Mouse (Mus musculus): Measurements from ENCODE around the gene Mpzl1.
A peak's percentile ranks its signal among the peaks of the same experiment; 100 is the strongest.

Gene Mpzl1

DNA sequence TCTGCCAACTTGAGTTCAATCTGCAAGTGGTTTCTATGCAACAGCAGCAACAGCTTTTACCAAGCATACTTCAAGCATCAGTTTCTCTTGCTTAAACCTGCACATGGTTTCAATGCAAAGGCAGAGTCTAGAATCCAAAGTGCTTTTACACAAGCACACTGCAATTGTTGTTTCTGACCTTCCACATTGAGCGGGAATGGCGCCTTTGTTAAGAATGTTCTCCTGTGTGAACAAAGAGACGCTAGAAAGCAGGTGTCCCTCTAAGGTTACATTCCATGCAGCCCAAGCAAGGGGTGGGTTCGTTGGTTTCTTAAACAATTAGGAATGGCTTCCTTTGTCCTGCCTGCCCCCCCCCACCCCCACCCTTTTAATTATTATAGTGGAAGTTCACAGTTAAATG, 20.4 kb downstream of the Mpzl1 start:
- no peak for DNase-seq (ENCODE audit: low read depth)

DNA sequence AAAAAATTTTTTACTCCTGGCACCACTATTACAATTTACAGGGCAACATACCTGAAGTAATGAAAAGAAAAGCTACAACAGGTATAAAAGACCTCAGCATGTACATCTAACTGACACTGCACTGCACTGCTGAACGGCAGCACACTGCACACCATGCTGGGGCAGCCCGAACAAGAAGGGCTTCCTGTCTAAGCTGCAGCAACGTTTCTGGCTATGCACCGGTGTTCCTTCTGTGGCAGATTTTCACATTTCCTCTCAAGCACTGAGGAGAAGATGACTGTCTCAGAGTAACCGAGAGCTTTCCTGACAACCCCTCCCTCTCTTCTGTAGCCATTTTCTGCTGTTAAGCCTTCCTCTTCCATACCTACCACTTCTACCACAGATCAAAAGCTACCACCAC, 21.6 kb downstream of the Mpzl1 start:
- peak; percentile 28 for DNase-seq (ENCODE audit: low read depth)

DNA sequence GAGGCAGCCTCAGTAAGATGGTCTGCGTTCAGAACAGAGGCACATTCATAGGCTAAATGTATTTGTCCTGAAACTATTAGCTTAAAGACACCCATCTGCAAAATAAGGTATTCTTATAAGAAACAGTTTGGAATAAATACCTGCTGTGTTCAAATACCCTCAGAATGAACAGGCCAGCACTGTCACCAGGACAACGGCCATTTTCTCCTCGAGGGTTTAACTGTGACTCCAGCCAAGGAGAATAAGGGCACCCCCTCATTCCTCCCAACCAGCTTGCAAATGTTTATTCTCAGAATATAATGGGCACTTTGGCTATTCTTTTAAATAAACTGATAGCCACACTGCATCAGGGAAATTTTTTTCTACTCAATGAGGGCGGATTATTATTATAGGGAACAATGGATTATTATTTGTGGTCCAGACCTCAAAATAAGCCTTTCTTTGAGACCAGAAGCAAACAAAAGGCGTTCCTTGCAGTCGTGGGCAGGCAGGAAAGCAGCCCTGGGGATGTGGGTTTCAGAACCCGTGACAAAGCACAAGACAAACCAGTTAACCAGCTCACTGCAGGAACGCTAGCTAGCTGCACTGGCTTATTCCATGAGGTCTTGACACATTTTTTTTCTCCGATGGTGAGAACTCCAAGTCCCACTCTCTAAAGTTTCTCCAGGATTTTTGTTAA, 23.9 kb downstream of the Mpzl1 start:
- DNase-seq (ENCODE audit: low read depth), result peak; percentile 24

DNA sequence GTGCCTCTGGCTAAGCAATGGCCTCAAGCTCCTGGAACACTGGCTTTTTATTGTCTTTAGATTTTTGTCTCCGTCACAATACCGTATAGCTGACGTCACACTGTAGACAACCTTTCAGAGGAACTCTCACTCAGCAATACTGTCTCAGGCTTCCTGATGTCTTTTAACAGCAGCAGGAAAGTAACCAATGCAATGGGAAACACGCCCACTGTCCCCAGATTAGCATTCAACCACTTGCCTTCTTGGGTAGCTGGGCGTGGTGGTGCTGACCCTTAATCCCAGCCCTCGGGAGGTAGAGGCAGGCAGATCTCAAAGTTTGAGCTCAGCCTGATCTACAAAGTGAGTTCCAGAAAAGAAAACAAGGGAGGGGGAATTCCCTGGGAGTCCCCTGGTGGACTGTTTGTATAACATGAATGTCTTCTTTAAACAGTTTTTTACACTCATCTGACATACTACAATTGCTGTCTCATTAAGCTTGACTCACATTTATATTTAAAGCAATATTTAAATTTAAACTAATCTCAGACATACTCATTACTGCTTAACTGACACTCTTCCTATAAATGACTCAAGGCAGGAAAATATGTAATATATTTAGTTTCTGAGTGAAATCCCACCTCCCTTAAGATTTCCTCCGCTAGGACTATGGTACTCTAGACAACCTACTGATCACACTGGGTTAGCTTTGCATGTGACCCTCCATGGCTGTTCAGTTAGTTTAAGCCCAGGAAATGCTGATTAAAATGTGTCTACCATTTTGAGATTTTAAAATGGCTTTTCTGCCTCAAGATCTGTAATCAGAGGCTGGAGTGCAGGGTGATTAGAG, 24.6 kb downstream of the Mpzl1 start:
- DNase-seq (ENCODE audit: low read depth), result peak; percentile 74

DNA sequence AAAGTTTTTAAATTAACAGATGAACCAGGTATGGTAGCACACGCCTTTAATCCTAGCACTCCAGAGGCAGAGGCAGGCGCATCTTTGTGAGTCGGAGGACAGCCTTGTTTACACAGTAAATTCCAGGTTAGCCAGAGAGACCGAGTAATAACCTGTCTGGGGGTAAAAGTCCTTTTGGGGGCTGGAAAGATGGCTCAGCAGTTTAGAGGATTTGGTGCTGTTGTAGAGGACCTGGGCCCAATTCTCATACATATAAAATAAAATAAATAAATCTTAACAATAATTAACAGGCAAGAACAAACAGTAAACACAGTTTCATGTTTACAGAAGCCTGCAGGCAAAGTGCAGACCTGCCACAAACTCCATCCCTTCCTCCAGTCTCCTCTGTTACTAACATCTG, 25.4 kb downstream of the Mpzl1 start:
- no peak for DNase-seq (ENCODE audit: low read depth)

DNA sequence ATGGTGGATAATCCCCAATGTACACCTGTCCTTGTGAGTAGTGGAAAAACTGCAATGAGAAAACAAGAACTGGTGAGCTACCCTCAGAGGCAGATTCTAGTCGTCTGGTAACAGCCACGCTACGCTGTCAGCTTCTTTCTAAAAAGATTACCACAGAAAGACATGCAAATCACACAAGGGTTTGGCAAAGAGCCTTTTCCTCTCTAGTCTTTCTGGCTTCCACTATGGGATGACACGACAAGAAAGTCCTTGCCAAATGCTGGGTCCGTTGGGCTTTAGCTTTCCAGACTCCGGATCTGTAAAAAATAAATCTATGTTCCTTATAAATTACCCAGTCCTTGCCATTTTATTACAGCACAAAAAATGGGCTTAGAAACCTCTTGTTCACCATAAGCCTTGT, 28.6 kb downstream of the Mpzl1 start:
- no peak for DNase-seq (ENCODE audit: low read depth)

DNA sequence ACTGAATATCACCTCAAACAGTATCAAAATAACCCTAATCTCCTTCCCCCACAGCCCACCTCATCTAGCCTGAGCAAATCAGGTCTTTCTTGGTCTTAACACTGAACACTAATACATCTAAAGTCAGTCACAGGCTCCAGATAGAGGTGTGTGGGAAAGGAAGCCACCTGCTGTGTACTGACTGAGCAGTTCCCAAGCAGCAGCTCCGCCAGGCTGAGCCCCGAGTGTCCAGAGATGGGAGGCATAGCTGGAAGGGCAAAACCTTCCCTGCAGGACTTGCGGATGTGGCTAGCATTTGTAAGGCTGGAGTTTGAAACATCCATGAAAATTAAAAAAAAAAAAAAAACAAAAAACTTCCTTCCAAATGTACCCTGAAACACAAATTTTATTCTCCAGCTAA, 29.2 kb downstream of the Mpzl1 start:
- no peak for DNase-seq (ENCODE audit: low read depth)

DNA sequence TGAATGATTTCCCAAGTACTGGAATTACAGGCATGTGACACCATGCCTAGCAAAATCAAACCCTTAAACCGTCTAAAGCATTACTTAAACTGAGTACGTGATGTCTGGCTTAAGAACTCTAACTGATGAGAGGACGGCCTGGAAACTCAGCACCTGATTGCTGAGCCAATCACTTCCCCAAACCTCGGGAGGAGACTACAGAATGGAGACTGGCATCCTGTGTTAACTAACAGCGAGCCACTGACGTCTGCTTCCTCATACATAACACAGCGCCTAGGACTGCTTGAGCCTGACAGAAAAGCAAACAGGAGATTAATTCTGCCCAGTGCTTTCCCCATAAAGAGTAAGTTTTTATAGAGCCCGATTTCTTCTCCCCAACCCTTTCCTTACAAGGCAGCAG, 30.1 kb downstream of the Mpzl1 start:
- DNase-seq (ENCODE audit: low read depth), result no peak

DNA sequence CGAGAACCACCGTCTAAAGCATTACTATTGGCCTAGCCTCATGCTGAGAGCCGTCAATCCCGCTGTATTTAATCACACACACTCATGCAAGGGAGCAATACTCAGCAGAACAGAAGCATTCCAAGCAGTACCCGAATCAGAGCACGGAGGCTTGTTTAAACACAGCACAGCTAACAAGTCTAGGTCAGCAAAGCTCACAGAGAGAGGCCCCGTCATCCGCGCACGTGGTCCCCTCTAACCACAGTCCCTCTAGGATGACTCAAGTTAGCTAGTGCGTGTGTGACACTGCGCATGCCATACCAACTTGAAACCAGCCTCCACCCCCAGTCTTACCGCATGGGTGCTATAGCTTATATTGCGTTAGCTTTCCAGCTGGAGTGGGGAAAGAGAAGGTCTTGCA, 31.1 kb downstream of the Mpzl1 start:
- peak; percentile 28 for DNase-seq (ENCODE audit: low read depth)

DNA sequence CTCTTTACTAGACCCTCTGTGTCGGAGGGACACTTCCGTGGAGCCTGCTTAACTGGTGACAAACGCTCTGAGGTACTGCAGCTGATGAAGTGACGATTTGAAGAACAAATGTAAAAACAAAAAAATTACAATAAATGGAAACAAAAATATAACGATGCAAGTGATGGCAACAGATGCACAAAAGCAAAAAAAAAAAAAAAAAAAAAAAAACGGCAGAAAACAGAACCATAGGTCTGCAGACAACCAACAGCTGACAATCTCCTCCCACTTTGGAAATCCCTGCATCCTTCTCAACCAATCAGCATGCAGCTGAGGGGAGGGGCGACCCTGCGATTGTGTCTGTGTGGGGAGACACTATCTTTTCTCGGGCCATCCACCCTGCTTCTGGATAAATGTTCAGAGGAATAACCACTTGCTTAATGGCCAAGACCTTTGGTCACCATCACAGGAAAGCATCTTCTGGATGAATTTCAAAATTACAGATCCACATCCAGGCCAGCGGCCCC, 32.5 kb downstream of the Mpzl1 start:
- DNase-seq (ENCODE audit: low read depth), result peak; percentile 35

DNA sequence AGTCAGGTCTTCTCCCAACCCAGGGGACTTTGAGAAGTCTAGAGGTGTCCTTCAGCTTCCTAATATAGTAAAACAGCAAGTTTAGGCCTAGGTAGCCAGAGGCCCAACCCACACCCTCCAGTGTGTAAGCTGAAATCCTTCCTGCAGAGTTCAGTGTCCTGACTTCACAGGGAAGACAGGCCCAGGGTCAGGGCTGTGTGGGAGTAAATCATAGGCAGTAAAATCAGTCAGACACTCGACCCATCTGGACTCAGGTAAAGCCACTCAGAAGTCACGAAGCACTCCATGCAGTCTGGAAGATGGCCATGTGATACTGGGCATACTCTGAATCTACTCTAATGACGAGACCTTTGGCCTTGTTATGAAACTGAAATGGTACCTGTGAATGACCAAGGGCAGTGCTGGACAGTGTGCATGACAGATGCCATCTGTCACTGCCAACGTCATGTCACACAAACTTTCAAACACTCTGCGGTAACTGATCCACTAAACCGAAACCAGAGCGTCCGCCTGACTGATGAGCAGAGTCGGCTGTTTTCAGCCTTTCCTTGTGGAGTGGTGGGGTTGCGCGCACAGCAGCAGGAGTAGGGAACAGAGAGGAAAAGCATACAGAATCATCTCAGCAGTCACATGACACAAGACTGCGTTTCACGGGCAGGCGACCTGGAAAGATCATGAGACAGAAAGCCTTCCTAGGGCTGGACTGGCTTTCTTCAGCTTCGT, 39.5 kb downstream of the Mpzl1 start:
- no peak for DNase-seq (ENCODE audit: low read depth)

DNA sequence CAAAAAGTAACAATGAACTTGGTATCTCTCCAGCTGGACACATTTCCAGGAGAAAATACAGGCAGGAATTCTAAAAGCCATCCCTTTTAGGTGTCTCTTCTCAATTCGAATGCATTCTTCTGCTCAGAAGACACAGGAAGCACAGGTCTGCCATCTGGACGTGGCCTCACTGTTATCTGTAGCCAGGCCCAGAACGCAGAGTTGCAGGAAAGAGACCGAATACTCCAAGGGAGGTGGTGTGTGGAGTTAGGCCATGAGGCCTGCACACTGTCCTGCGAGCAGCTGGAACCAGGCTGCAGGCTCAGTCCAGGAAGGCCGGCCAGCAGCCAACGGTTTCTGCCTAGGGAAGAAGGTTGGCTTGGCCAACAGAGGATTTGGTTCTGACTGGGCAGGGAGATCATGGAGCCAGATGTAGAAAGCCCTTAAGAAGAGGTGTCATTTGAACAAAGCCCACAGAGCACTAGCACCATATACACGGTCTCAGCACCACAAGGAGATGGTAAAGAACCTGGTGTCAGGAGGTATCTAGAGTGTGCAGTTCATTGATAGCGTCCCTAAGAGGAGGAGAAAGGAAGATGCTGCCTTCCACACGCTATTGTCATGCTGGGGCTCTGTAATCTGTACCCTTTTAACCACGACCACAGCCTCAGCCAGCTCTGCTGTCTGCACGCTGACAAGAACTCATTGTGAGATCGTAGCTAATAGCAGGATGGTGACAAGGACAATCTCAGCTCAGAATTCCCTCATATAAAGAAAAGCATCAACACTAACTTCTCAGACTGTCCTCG, 41.8 kb downstream of the Mpzl1 start:
- DNase-seq (ENCODE audit: low read depth), result no peak

DNA sequence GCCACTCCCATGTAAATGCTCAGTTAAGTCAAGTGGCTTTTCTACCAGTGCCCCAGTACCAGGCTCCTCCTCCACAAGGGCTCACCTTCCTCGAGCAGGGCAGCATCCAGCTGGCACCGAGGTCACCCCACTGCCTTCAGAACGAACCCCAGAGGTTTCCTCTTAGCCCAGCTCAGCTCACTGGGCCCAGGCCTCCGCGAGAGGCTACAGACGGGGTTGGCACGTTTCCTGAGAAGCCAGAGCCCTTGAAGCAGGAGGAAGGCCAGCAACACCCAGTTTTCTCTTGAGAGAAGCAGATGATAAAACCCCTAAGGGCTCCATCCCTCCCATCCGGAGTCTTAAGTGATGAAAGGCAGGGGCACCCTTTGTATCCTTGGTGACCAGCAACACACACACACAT, 43.6 kb downstream of the Mpzl1 start:
- DNase-seq (ENCODE audit: low read depth), result no peak

DNA sequence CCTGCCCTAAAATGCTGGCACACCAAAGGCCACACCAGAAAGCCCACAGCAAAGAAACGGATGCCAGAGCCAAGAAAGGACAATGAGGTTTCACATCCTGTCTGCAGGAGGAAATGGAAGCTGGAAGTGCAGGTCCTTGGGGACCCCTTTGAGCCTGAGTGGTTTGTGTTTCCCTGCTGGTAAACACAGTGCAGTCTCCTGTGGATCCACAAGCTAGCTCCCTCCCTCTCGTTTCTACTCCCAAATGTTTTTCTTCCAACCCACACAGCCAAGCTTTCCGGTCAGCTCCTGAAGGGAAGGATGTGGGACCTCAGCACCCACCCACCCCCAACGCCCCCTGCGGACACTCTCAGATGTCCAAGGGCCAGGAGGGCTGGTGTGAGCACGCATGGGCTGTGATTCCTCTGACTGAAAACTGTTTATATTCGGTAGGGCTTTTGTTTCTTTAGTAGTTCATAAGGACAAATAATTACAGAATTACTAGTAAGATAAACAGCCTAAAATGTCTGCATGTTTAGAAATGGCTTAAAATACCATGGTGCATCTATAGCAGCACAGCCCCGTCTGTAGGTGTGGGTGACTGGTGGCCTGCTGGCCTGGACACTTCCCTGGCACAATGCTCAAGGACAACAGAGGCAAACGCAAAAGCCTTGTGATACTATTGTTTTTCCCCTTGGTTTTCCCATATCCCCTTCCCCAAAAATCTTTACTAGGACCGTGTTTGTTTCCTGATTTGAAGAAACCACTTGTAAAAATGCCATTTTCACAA, 44.9 kb downstream of the Mpzl1 start:
- DNase-seq (ENCODE audit: low read depth), result no peak

DNA sequence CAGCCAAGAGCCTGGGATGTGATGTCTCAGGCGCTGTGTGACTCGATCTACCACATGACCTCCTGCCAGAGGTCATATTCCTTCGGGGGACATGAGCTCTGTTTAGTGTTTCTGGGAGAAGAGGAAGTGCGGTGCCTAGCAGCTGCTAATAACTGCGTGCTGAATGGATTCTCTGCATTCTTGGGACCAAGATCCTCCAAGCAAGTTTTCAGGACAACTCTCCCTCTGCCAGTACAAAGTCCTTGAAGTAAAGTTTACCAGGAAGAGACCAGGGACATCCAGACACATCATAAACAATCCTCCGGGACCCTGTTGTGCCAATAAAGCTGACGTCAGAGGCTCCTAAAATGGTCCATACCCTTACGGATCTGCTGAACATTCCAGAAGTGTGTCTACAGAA, 46.5 kb downstream of the Mpzl1 start:
- DNase-seq (ENCODE audit: low read depth), result no peak

DNA sequence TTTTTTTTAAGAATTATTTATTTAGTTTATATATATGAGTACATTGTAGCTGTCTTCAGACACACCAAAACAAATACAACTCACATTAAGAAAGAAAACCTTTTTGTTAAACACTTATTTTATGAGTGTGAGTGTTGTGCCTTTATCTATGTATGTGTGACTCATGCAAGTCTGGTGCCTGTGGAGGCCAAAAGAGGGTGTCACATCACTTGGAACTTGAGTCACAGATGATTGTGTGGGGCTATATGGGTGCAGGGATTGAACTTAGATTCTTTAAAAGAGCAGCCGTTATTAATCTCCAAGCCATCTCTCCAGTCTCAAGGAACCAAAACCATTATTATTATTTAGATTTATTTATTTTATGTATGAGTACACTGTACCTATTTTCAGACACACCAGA, 48.0 kb downstream of the Mpzl1 start:
- no peak for DNase-seq (ENCODE audit: low read depth)

DNA sequence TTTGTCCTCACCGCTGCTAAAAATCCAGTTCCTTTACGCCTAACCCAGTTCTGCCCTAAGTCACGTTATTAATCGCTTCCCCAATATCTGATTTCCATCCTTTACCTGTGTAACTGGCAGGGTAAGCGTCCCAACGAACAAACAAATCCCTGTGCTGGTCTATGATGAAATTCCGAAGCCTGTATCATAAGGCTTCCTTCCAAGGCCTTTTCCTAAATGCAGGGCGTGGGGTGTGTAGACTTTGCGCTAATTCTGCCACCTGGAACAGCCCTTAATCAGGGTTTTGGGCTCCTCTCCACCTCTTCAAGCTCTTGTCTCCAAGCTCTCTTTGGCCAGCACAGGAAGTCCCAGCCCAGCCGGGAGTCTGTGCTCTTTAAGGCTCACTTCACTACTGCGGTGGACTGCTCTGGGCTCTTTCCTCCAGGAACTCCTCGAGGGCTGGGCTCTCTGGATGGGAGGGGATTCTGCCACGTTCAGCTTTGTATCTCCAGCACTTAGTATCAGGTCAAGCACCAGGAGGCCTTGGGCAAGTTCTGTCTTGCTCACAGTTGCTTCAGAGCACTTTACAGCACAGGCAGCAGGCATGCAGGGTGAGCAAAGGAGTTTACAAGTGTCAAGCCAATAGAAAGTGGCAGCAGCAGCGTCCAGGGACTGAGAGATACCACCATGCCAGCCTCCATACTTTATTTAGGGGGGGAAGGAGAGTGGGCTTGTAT, 48.8 kb downstream of the Mpzl1 start:
- DNase-seq (ENCODE audit: low read depth), result no peak

DNA sequence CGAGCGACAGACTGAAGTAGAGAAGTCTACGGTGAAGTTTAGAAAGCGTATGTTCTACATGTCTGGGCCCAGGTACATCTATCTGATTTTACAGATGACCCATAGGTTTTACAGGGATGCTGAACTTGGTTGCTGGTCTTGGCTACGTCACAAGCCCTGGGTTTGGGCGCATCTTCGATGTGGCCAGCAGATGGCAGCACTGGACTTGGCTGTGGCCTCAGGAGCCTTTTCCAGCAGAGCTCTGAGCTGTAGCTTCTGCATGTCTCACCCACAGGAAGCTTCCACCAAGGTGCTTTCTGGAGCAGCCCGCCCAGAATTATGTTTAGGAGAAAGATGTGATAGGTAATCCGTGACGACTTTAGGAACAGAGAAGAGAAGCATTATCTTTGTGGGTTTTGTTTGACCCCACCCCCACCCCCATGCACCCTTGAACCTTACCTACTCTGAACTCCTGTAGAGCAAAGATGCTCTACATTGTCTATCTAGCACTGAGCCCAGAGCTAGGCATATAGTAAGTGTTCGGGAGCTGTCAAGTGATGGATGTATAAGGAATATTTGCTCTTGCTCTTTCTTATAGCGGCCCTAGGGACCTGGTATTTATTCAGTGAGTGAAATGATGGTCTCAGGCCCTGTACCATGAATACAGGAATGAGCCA, 50.7 kb downstream of the Mpzl1 start:
- DNase-seq (ENCODE audit: low read depth), result peak; percentile 87

DNA sequence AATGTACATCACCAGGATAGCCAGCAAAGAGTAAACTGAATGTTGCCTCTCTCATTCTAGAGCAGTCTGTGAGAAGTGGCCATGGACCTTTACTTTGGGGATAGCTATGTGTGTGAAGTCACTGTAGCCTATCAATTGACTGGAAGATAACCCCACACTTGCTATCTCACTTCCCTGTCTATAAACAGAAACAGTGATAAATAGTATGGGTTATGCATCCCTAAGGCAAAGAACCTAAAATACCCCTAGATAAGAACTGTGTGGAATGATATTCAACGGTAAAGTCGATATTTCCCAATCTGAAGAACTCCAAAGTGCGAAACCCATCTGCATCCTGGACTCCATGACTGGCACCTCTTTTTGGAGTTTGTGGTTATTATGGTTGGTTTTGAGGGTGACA, 53.1 kb downstream of the Mpzl1 start:
- no peak for DNase-seq (ENCODE audit: low read depth)

DNA sequence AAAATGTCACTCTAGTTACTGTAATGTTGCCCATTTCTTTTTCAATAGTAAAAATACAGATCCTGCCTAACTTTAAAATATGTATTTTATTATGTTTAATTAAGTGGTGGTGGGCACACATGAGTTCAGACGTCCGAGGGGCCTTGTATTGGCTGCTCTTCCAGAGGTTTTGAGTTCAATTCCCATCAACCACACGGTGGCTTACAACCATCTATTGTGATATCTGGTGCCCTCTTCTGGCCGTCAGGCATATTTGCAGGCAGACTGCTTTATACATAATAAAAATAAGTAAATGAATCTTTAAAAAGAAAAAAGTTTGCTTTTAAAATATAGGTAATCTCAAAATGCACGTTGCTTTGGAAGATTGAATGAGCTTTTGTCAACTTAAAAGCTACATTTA, 55.0 kb downstream of the Mpzl1 start:
- DNase-seq (ENCODE audit: low read depth), result peak; percentile 71

Measured in induced T-regulatory cell, adult 2 months (primary cell).